Mouse (Mus musculus) cerebellum, adult 2 months (tissue): Measurements from ENCODE around the gene Nadk2.

Source experiments
- CTCF ChIP-seq: fragments of 200-500 bp; IDR thresholded peaks from 2 replicates; pipeline ENCODE4 v1.5.1; 2011; ENCODE audit warnings: low read depth, mild to moderate bottlenecking, control low read depth, low read length, moderate library complexity, borderline replicate concordance; ENCODE audit not compliant: insufficient read depth
- POLR2A ChIP-seq: fragments of 200-500 bp; IDR thresholded peaks from 2 replicates; pipeline ENCODE4 v1.6.1; 2011; ENCODE audit warnings: low read length, control low read depth, borderline replicate concordance; ENCODE audit not compliant: insufficient read depth

GRCm38 (mm10) chr15:9114131-9114530 is 43.1 kb downstream of the Nadk2 start:
- no peak for TF ChIP-seq CTCF
- no peak for TF ChIP-seq POLR2A
